Mouse (Mus musculus) ES-E14 (cell line): Measurements from ENCODE around the gene Mov10. TPM values are rescaled to one million over a fixed set of nuclear protein-coding genes. Genes with fewer than 3 reads are reported as not detected.
A peak's percentile ranks its signal among the peaks of the same experiment; 100 is the strongest.

Source experiments
- DNase-seq: peaks from one replicate; pipeline ENCODE4 v3.0.0-alpha.2; 2013; ENCODE audit warnings: low read depth, low spot score
- H3K27ac ChIP-seq: 2 replicates; pipeline ENCODE4 v1.5.1; 2012; ENCODE audit warnings: low read depth, mild to moderate bottlenecking, low read length, moderate library complexity, mixed read lengths; ENCODE audit not compliant: poor library complexity, insufficient read depth, severe bottlenecking
- H3K36me3 ChIP-seq: 2 replicates; pipeline ENCODE4 v1.6.1; 2012; ENCODE audit warnings: mild to moderate bottlenecking, low read length, moderate library complexity, mixed read lengths; ENCODE audit not compliant: control insufficient read depth, poor library complexity, insufficient read depth, severe bottlenecking
- H3K4me1 ChIP-seq, 2 experiments: fragments of 150-350 bp in 1 of 2; sonication (generic) in 1 of 2; 2 replicates each; pipeline ENCODE4 v1.6.1; 2012; ENCODE audit warnings: low read length in 2 of 2, mild to moderate bottlenecking in 1 of 2, mixed read lengths in 1 of 2; ENCODE audit not compliant: control insufficient read depth in 2 of 2, insufficient read depth in 2 of 2, poor library complexity in 1 of 2
- H3K4me3 ChIP-seq, 2 experiments: fragments of 150-350 bp in 1 of 2; sonication (generic) in 1 of 2; 2 replicates each; pipeline ENCODE4 v1.5.1; 2012; ENCODE audit warnings: low read length in 2 of 2, low read depth in 1 of 2, mild to moderate bottlenecking in 1 of 2, mixed read lengths in 1 of 2; ENCODE audit not compliant: insufficient read depth in 1 of 2, poor library complexity in 1 of 2, severe bottlenecking in 1 of 2
- H3K9ac ChIP-seq: 2 replicates; pipeline ENCODE4 v1.6.1; 2012; ENCODE audit warnings: low read depth, mild to moderate bottlenecking, low read length, mixed read lengths; ENCODE audit not compliant: poor library complexity, insufficient read depth, severe bottlenecking
- H3K9me3 ChIP-seq: fragments of 150-350 bp; sonication (generic); 2 replicates; pipeline ENCODE4 v1.6.1; 2012; ENCODE audit warnings: low read depth, mild to moderate bottlenecking, low read length; ENCODE audit not compliant: control insufficient read depth, insufficient read depth
- CHD2 ChIP-seq: IDR thresholded peaks from 2 replicates; pipeline ENCODE4 v1.6.1; 2014; ENCODE audit warnings: mild to moderate bottlenecking, low read depth, low read length, inconsistent platforms
- HCFC1 ChIP-seq: IDR thresholded peaks from 2 replicates; pipeline ENCODE4 v1.6.1; 2012; ENCODE audit warnings: low read length, inconsistent platforms, borderline replicate concordance; ENCODE audit not compliant: insufficient read depth
- MAFK ChIP-seq: IDR thresholded peaks from 2 replicates; pipeline ENCODE4 v1.6.1; 2014; ENCODE audit warnings: mild to moderate bottlenecking, low read depth, low read length, inconsistent platforms; ENCODE audit not compliant: insufficient read depth
- ZC3H11A ChIP-seq: IDR thresholded peaks from 2 replicates; pipeline ENCODE4 v1.6.1; 2012; ENCODE audit warnings: low read depth, mild to moderate bottlenecking, inconsistent platforms, low read length, borderline replicate concordance
- ZNF384 ChIP-seq: IDR thresholded peaks from 2 replicates; pipeline ENCODE4 v1.6.1; 2012; ENCODE audit warnings: low read depth, low read length, inconsistent platforms
- in situ Hi-C, 2 experiments: fragments of 600-800 bp; cut with MboI; formaldehyde crosslinking; loops; one replicate each; pipeline ENCODE4 v1.15.1; 2025; ENCODE audit warnings: low sequenced_read_pairs in 2 of 2, inconsistent platforms in 1 of 2; ENCODE audit not compliant: unreplicated experiment in 2 of 2
- total RNA-seq: library from RNA; depleted of rRNA; stranded (reverse); fragments of 300-350 nt; gene quantifications from 2 replicates; pipeline ENCODE4 v1.2.3, GENCODE M21; 2012

Gene Mov10
- total RNA-seq, 1 experiment, result 37.5 TPM

- in situ Hi-C loops, result no loop called here
Measured at GRCm38 (mm10) chr3:104788561-104789311, 29.6 kb downstream of the Mov10 start.

GRCm38 (mm10) chr3:104788075-104788474, 30.3 kb downstream of the Mov10 start, which contains the start of gene Rhoc:
Gene Rhoc, plus strand, starts transcription at chr3:104788375.
- peak within 1 kb of the TSS; percentile 76 for H3K9ac ChIP-seq
- H3K36me3 ChIP-seq, result peaks cover 20% of the 10 kb centered on the region
- no peak within 1 kb of the TSS for H3K27ac ChIP-seq
- DNase-seq, result no peak
- H3K4me3 ChIP-seq, result peak within 1 kb of the TSS; percentile 79 to 96
- TF ChIP-seq ZNF384, result no peak
- no peaks in the 10 kb centered on the region for H3K9me3 ChIP-seq
- in situ Hi-C loops, result no loop called here
- peaks cover 11 to 30% of the 10 kb centered on the region in 2 experiments; a peak in 3 of 4 replicates for H3K4me1 ChIP-seq

More at GRCm38 (mm10) chr3:104788561-104789311, 29.6 kb downstream of the Mov10 start:
- Histone ChIP-seq H3K9me3 (no peaks in the 10 kb centered on the region), H3K4me1 (peaks cover 11 to 28% of the 10 kb centered on the region in 2 experiments), H3K9ac (peak overlapping the region; percentile 76), H3K27ac (no peak overlapping the region), H3K36me3 (peaks cover 20% of the 10 kb centered on the region), H3K4me3 (peak overlapping the region; percentile 79 to 96)
- TF ChIP-seq MAFK, result no peak
- TF ChIP-seq ZC3H11A, result 0 out of 2 replicates have a peak, but pooled peaks have one; percentile 33
- TF ChIP-seq ZNF384, result no peak
- no peak for TF ChIP-seq CHD2
- no peak for TF ChIP-seq HCFC1
- no peak for DNase-seq

GRCm38 (mm10) chr3:104785284-104785683, 33.1 kb downstream of the Mov10 start:
- peaks cover 10 to 26% of the 10 kb centered on the region in 2 experiments for H3K4me1 ChIP-seq
- in situ Hi-C loops, result no loop called here

GRCm38 (mm10) chr3:104783971-104784500, 34.3 kb downstream of the Mov10 start:
- H3K9me3 ChIP-seq, result no peaks in the 10 kb centered on the region
- peaks cover 7% of the 10 kb centered on the region for H3K36me3 ChIP-seq
- H3K4me3 ChIP-seq, result peak overlapping the region in 1 of 2 experiments; percentile 49; a peak in 2 of 4 replicates
- peak overlapping the region; percentile 20; the same call in 1 of the 2 replicates for H3K9ac ChIP-seq
- DNase-seq, result no peak
- no peak for TF ChIP-seq MAFK
- TF ChIP-seq ZNF384, result no peak
- no peak for TF ChIP-seq HCFC1
- no peak for TF ChIP-seq ZC3H11A
- TF ChIP-seq CHD2, result no peak
- peak overlapping the region; percentile 46; the same call in 1 of the 2 replicates for H3K27ac ChIP-seq
- peaks cover 5 to 21% of the 10 kb centered on the region in 2 experiments; a peak in 3 of 4 replicates for H3K4me1 ChIP-seq
- in situ Hi-C loops, result no loop called here

More at GRCm38 (mm10) chr3:104785284-104785683, 33.1 kb downstream of the Mov10 start:
- TF ChIP-seq MAFK (no peak), HCFC1 (no peak), ZC3H11A (no peak), ZNF384 (no peak), CHD2 (no peak)
- Histone ChIP-seq H3K4me3 (no peak overlapping the region), H3K9me3 (no peaks in the 10 kb centered on the region), H3K9ac (no peak overlapping the region), H3K27ac (no peak overlapping the region), H3K36me3 (peaks cover 7% of the 10 kb centered on the region)
- DNase-seq, result no peak
